Mouse (Mus musculus) heart, postnatal 10 days (tissue): Measurements from ENCODE around the gene Tnfrsf13c. TPM values are rescaled to one million over a fixed set of nuclear protein-coding genes. Genes with fewer than 3 reads are reported as not detected.
"Not testable (repeated sequence)": the region's sequence is repeated elsewhere in the genome, so short reads cannot be mapped to it uniquely, and the experiment has no call there.

Experiments used
- DNase-seq, 2 experiments: peaks; one replicate each; pipeline ENCODE4 v3.0.0; 2021
- intact Hi-C: fragments of 180-260 bp; cut with DNase I; formaldehyde crosslinking; loops from one replicate; pipeline ENCODE4 v1.15.1; 2025
- total RNA-seq, 2 experiments: library from RNA; stranded (reverse); gene quantifications; 2 replicates each; pipeline ENCODE4 v1.2.3; 2021

The Tnfrsf13c gene
- total RNA-seq, result under 1 TPM; 0.27 to 0.69 TPM

- intact Hi-C loops, result no loop called here
- peak; percentile 44 to 56 for DNase-seq
These were observed at the start of gene Tnfrsf13c for GRCm38 (mm10) chr15:82223657-82224601. Gene Tnfrsf13c (minus strand): TSS chr15:82224369.

GRCm38 (mm10) chr15:82272295-82272694 lies 48.1 kb upstream of the Tnfrsf13c start:
- intact Hi-C loops, result loop anchor here (5.0 kb wide), 1 partner anchor 80 kb away; the partner anchor contains the start of gene Ndufa6
- DNase-seq, result no peak

- intact Hi-C loops, result loop anchor here (5.0 kb wide), 1 partner anchor 81 kb away; the partner anchor contains the start of gene Ndufa6
- DNase-seq, result peak; percentile 59 to 81
These were observed 47.0 kb upstream of the Tnfrsf13c start for GRCm38 (mm10) chr15:82271201-82271600.

GRCm38 (mm10) chr15:82268783-82269182 lies 44.6 kb upstream of the Tnfrsf13c start:
- intact Hi-C loops, result loop anchor here (5.0 kb wide), 1 partner anchor 69 kb away; the partner anchor contains the start of genes Naga, Pheta2 and Smdt1
- no peak for DNase-seq

GRCm38 (mm10) chr15:82268185-82268584 lies 44.0 kb upstream of the Tnfrsf13c start:
- intact Hi-C loops, result loop anchor here (5.0 kb wide), 1 partner anchor 69 kb away; the partner anchor contains the start of genes Naga, Pheta2 and Smdt1
- no peak for DNase-seq

- DNase-seq, result peak; percentile 66 to 80
- intact Hi-C loops, result loop anchor here (1.0 to 5.0 kb wide), 2 partner anchors 71 to 151 kb away; partner anchors contain the start of genes Naga, Pheta2 and Smdt1
These were observed 42.2 kb upstream of the Tnfrsf13c start for GRCm38 (mm10) chr15:82266356-82266755.

GRCm38 (mm10) chr15:82259510-82259909 lies 35.3 kb upstream of the Tnfrsf13c start:
- peak; percentile 46 to 74 for DNase-seq

GRCm38 (mm10) chr15:82255944-82256383 lies 31.8 kb upstream of the Tnfrsf13c start:
- intact Hi-C loops, result no loop called here

More at GRCm38 (mm10) chr15:82259510-82259909, 35.3 kb upstream of the Tnfrsf13c start:
- intact Hi-C loops, result no loop called here

GRCm38 (mm10) chr15:82255248-82255647 lies 31.1 kb upstream of the Tnfrsf13c start:
- no peak for DNase-seq

More at GRCm38 (mm10) chr15:82255944-82256383, 31.8 kb upstream of the Tnfrsf13c start:
- DNase-seq, result no peak

GRCm38 (mm10) chr15:82252097-82252496 lies 27.9 kb upstream of the Tnfrsf13c start, which contains the start of gene 1500009C09Rik:
Gene 1500009C09Rik (plus strand): TSS chr15:82252397.
- no peak for DNase-seq
- intact Hi-C loops, result no loop called here

More at GRCm38 (mm10) chr15:82255248-82255647, 31.1 kb upstream of the Tnfrsf13c start:
- intact Hi-C loops, result no loop called here

GRCm38 (mm10) chr15:82251579-82251978 lies 27.4 kb upstream of the Tnfrsf13c start:
- intact Hi-C loops, result no loop called here
- DNase-seq, result no peak

GRCm38 (mm10) chr15:82247131-82247776 lies 23.1 kb upstream of the Tnfrsf13c start:
- intact Hi-C loops, result no loop called here
- DNase-seq, result no peak

- intact Hi-C loops, DNase-seq: not testable (repeated sequence)
These were observed 20.6 kb upstream of the Tnfrsf13c start for GRCm38 (mm10) chr15:82244805-82245161.

- intact Hi-C loops, result no loop called here
- DNase-seq, result peak; percentile 96
These were observed 20.1 kb upstream of the Tnfrsf13c start, which contains the start of gene Cenpm for GRCm38 (mm10) chr15:82244115-82244804. Gene Cenpm (minus strand): TSS chr15:82244748.

- DNase-seq, result no peak
- intact Hi-C loops, result no loop called here
These were observed 19.6 kb upstream of the Tnfrsf13c start for GRCm38 (mm10) chr15:82243742-82244114.

GRCm38 (mm10) chr15:82243311-82243710 lies 19.1 kb upstream of the Tnfrsf13c start:
- intact Hi-C loops, result no loop called here
- DNase-seq, result no peak

- peak; percentile 86 to 90 for DNase-seq
- intact Hi-C loops, result loop anchor here (1.0 to 5.0 kb wide), 3 partner anchors 98 to 171 kb away; no protein-coding TSS in a partner anchor
These were observed 12.4 kb upstream of the Tnfrsf13c start for GRCm38 (mm10) chr15:82236565-82236964.

- intact Hi-C loops, result loop anchor here (1.0 to 5.0 kb wide), 4 partner anchors 69 to 170 kb away; no protein-coding TSS in a partner anchor
- DNase-seq, result no peak
These were observed 11.5 kb upstream of the Tnfrsf13c start for GRCm38 (mm10) chr15:82235661-82236060.

GRCm38 (mm10) chr15:82232651-82233050 lies 8.5 kb upstream of the Tnfrsf13c start:
- intact Hi-C loops, result no loop called here
- no peak for DNase-seq
